Comparison of ENCODE assay signal across 16 mouse cellular contexts in genomic region chr4:86936706-86937105, GRCm38 (mm10).
"Had no signal": no experiment of that assay in that cellular context is flagged by ENCODE, and none has a peak within 500 bp of the region (broad histone marks: within the 10 kb centered on the region; RNA-seq: fewer than 3 reads in every experiment).

No protein-coding gene starts in this region.

- H3K4me1 ChIP-seq: neural tube, embryonic 15.5 days; stomach, embryonic 15.5 days had no signal

- H3K9me3 ChIP-seq: neural tube, embryonic 13.5 days; neural tube, embryonic 15.5 days; stomach, embryonic 15.5 days had no signal

- DNase-seq: retina, postnatal 1 day; right cerebral cortex, adult 18-20 months; right cerebral cortex, postnatal 14 days; right cerebral cortex, postnatal 25 days; right cerebral cortex, postnatal 4 days; spleen, adult 18-20 months; thymus, adult 18-20 months; thymus, adult 2 months; thymus, postnatal 14 days; thymus, postnatal 25 days; thymus, postnatal 36 days; thymus, postnatal 4 days had no signal

- H3K4me2 ChIP-seq: neural tube, embryonic 13.5 days; neural tube, embryonic 15.5 days; stomach, embryonic 15.5 days had no signal

- H3K36me3 ChIP-seq: stomach, embryonic 15.5 days had no signal

- H3K27ac ChIP-seq: neural tube, embryonic 13.5 days; neural tube, embryonic 15.5 days; stomach, embryonic 15.5 days; stomach, postnatal 0 days had no signal

- H3K27me3 ChIP-seq: neural tube, embryonic 13.5 days; neural tube, embryonic 15.5 days; stomach, embryonic 15.5 days had no signal

- H3K4me3 ChIP-seq: neural tube, embryonic 13.5 days; neural tube, embryonic 15.5 days; stomach, embryonic 15.5 days had no signal

- H3K9ac ChIP-seq: neural tube, embryonic 13.5 days; neural tube, embryonic 15.5 days; stomach, embryonic 15.5 days had no signal
